ENCODE assay signal across 7 mouse cellular contexts in the genomic region with DNA sequence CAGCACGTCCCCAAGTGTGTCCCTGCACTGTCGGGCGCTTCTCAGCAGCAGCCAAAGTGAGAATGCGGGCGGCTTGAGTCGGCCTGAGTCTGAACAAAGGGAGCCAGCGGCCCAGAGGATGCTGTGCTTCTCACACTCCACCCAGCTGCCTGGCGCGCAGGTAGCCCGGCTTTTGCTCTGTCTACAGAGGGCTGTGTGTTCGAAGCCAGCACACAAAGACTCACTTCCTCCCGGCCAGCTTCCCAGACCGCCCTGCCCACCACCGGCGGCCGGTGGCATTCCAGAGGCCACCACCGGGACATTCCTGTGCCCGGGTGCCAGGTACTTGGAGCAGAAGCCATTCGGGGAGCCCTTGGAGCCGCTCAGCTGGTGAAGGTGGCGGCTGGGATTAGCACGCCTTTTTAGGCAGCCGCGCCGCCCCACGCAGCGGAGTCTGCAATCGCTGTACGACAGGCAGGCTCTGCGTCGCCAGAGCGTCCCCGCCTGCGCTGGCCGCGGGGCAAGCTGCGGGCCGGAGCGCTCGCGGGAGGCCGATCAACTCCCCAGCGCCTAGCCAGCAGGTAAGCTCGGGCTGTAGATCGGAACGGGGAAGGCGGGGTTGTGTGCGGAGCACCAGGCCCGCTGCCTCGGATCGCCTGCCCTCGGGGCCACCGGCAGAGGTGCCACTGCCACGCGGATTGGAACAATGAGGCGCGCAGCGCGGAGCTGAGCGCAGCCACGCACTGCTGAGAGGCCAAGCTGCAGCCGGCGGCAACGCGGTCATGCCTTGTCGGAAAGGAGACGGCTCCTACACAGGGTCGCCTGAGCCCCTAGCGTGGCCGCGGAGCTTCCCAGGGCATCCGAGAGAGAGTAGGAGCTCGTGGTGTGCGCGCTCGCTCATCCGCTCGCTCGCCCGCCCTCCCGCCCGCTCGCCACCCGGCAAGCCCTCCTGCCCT. TPM values are rescaled to one million over a fixed set of nuclear protein-coding genes. Genes with fewer than 3 reads are reported as not detected.
DNase-seq lines count a peak whose midpoint lies in the region; ATAC-seq lines count a peak whose summit lies in the region.

Gene St6gal2 (plus strand): TSS at position 133 of the 935 bp plus-strand sequence.

- peak; percentile 16 for DNase-seq in thymus, postnatal 4 days
- no peak for DNase-seq in thymus, postnatal 0 days (ENCODE audit: low spot score)
- peak; percentile 83 for DNase-seq in embryo, embryonic 9.5 days (ENCODE audit: extremely low spot score)
- DNase-seq in hindbrain, embryonic 10.5 days (ENCODE audit: low spot score) = peak; percentile 82
- peak; percentile 63 for DNase-seq in left cerebral cortex, postnatal 4 days
- DNase-seq in B cell, adult 2 months = no peak

- peak within 1 kb of the TSS; percentile 98 for H3K9ac ChIP-seq in neural tube, embryonic 14.5 days (replicated peaks; ENCODE audit: low read depth, low read length)

- intact Hi-C loops in left cerebral cortex, postnatal 4 days (cut with DNase I) = no loop called here

- no peaks in the 10 kb centered on the region for H3K36me3 ChIP-seq in hindbrain, embryonic 10.5 days
- no peaks in the 10 kb centered on the region for H3K36me3 ChIP-seq in neural tube, embryonic 14.5 days (ENCODE audit: control insufficient read depth, insufficient read depth, low read length)

- H3K4me3 ChIP-seq in hindbrain, embryonic 10.5 days = peak within 1 kb of the TSS; percentile 76
- H3K4me3 ChIP-seq in neural tube, embryonic 14.5 days (ENCODE audit: low read depth, low read length) = peak within 1 kb of the TSS; percentile 78

- peak; percentile 93 for ATAC-seq in neural tube, embryonic 14.5 days (ENCODE audit: low read depth)

- H3K27ac ChIP-seq in hindbrain, embryonic 10.5 days = peak within 1 kb of the TSS; percentile 95
- H3K27ac ChIP-seq in neural tube, embryonic 14.5 days (ENCODE audit: low read depth, low read length) = peak within 1 kb of the TSS; percentile 95

- peaks cover 15% of the 10 kb centered on the region; the same call in 1 of the 2 replicates for H3K4me1 ChIP-seq in hindbrain, embryonic 10.5 days (replicated peaks)
- H3K4me1 ChIP-seq in neural tube, embryonic 14.5 days (ENCODE audit: control insufficient read depth, insufficient read depth, low read length) = no peaks in the 10 kb centered on the region

- under 1% methylated on average over 84 of the region's 84 CpGs for WGBS in hindbrain, embryonic 10.5 days
- under 1% methylated on average over 77 of the region's 84 CpGs for WGBS in neural tube, embryonic 14.5 days

- peak within 1 kb of the TSS; percentile 76 for H3K4me2 ChIP-seq in neural tube, embryonic 14.5 days (ENCODE audit: low read depth, low read length)

- no peaks in the 10 kb centered on the region for H3K9me3 ChIP-seq in hindbrain, embryonic 10.5 days
- no peaks in the 10 kb centered on the region for H3K9me3 ChIP-seq in neural tube, embryonic 14.5 days (ENCODE audit: control insufficient read depth, low read length)

- peaks cover 26% of the 10 kb centered on the region; the same call in 1 of the 2 replicates for H3K27me3 ChIP-seq in hindbrain, embryonic 10.5 days (ENCODE audit: insufficient read depth, poor library complexity, severe bottlenecking)
- peaks cover 8% of the 10 kb centered on the region for H3K27me3 ChIP-seq in neural tube, embryonic 14.5 days (ENCODE audit: control insufficient read depth, insufficient read depth, low read length)

RNA-seq across cellular contexts. Expression of gene St6gal2, which starts in this region (rescaled TPM):
- polyA plus RNA-seq in thymus, postnatal 0 days (2015; fragmentation: Nextera tagmentation; extraction: Ambion mirVana) = 0.14 and 0.27 TPM in 2 replicates
- 4.4 and 6.9 TPM in 2 replicates for polyA plus RNA-seq in hindbrain, embryonic 10.5 days (2016; fragmentation: Nextera tagmentation; extraction: Ambion mirVana)
- 100 to 1,000 TPM; 109 to 121 TPM for total RNA-seq in left cerebral cortex, postnatal 4 days (2021)
- 41.8 and 51.2 TPM in 2 replicates for polyA plus RNA-seq in neural tube, embryonic 14.5 days (2014; fragmentation: Nextera tagmentation; extraction: Ambion mirVana)

Comparison
In these comparisons a context has a peak if more than half of its experiments do, and no peak if none do; other contexts are left out.
1. DNase-seq: peak in thymus, postnatal 4 days (single experiment), embryo, embryonic 9.5 days (single experiment), hindbrain, embryonic 10.5 days (single experiment) and left cerebral cortex, postnatal 4 days (single experiment); none in thymus, postnatal 0 days (single experiment) and B cell, adult 2 months (0 of 2).